Mouse (Mus musculus) retina, postnatal 7 days (tissue): ENCODE data around the gene Grik4.

ENCODE experiments used
- DNase-seq: peaks from one replicate; pipeline ENCODE4 v3.0.0-alpha.2; 2012; ENCODE audit warnings: low read depth, low spot score

Gene Grik4

GRCm38 (mm10) chr9:42898091-42898591 is 46.2 kb downstream of the Grik4 start:
- no peak for DNase-seq

- DNase-seq: peak; percentile 44
Observed at GRCm38 (mm10) chr9:42897361-42898051, 46.8 kb downstream of the Grik4 start.

DNA sequence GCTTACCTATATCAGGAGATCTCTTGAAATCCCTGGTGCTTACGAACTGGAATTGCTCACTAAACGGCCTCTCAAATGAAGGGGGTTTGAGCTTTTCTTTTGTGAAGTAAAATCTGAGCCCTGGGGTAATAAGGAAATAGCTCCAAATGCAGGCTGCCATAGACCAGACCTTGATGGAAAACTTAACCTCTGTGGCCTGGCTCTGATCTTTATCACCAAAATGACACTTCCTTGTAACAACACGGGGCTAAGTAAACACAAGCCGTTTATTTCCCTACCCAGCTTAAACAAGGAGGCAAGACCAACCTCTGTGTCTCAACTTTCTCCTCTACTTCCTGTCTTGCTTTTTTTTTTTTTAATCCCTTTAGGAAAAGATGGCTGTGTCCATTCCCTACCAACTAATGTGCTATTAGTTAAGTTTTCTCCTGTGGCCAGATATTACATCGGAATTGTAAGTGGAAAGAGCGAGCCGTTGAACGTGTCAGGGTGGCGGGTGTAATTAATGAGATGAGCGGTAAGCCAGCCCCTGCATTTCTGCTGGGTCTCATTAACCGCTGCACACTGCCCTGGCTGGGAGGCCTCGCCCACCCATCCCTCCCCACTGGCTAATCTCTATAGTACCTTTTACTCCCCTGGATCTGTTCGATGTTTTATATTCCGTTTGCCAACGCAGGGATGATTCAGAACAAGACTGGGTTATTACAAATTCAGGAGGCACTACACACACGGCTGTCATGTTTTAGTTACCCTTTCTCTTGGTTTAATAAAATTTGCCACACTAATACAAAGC is 47.7 kb downstream of the Grik4 start:
- no peak for DNase-seq

- DNase-seq: no peak
Observed at GRCm38 (mm10) chr9:42892765-42893164, 51.5 kb downstream of the Grik4 start.

GRCm38 (mm10) chr9:42887930-42888329 is 56.4 kb downstream of the Grik4 start:
- no peak for DNase-seq

DNA sequence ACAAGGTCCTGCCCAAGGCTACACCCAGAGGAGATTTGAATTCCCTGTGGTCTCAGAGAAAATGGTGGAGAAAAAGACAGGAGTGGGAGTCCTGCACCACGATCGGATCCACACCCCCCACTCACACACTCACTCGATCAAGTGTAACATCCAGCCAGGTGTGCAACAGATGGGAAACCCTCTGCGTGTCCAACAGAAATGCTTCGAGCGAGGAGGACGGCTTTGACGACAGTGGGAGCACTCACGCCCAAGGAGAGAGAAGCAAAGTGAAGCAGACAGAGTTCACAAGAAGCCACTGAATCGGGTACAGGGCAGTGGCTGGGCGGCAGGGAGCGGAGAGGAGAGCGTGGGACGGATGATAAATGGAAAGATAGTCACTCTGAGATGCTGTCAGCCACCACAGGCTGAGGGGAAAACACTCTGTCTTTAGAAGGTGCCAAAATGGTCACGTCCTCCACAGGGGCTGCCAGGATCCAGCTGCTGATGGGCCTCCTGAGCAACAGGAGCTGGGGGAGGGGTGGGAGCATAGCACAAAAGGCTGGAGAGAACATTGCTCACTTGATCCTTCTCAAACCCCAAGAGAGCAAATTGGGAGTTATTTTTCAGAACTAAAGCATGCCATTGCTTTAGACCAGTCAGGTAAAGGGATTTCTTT is 58.1 kb downstream of the Grik4 start:
- no peak for DNase-seq

DNA sequence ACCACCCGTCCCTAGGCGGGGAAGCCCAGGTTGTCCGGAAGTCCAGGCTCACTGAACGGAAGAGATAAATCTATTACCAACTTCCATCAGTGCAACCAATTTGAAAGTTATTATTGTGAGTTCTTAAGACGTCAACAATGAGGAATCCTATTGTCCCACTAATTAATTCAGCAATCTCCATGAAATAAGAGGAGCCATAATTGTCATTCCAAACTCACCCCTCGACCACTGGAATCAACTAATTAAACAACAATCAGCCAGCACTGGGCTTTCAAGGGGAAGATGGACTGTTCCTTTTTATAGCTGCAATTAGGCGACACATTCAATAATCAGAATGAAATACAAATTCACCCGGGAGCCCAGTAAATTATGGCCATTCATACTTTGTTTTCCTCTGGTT is 58.7 kb downstream of the Grik4 start:
- DNase-seq: no peak

DNA sequence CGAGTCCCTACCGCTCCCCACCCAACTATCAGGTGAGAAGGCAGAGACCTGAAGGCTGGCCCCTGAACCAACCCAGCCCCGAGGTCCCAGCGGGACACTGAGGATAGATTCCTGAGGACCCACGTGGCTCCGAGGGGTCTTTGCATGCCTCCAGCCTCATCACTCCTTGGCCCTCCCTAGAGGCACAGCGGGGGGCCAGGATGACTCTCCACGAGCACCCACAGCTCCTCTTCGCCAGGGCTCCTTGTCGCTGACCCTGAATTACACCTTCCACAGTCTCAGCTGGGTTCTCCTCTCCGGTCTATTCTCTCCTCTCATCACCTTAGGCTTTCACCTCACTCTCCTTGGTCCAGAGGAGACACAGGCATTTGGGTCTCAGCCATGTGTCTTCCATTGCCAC is 59.2 kb downstream of the Grik4 start:
- DNase-seq: no peak

DNA sequence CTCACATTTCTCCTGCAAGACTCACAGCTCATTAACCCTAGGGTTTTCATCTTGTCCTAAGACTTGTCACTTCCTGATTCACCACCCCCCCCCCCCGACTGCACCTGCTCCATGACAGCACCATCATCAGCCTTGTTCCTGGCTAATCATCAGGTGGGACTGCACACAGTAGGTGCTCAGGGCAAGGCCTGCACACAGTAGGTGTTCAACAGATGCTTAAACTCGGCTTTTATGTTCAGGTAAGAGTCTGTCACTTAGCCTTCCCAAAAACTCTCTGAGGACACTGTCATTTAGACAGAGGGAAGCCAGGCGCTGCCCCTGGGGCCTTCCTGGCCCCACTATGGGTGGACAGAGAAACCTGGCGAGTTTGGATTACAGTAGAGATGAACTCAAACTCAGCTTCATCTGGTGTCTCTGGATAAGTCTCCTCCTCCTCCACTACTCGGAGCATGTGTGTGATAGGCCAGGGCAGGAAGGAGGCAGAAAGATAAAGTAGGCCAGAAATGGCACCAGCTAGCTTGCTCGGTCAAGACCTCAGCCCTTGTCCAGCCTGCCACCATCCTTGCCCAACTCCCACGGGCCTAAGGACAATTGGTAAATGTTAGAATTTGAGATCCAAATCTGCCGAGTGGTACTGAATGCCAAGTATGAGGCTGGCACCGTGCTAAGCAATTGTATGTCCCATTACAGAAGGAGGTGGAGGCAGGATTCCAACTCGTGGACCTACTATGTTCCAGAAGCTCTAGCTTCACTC is 61.1 kb downstream of the Grik4 start:
- no peak for DNase-seq

DNA sequence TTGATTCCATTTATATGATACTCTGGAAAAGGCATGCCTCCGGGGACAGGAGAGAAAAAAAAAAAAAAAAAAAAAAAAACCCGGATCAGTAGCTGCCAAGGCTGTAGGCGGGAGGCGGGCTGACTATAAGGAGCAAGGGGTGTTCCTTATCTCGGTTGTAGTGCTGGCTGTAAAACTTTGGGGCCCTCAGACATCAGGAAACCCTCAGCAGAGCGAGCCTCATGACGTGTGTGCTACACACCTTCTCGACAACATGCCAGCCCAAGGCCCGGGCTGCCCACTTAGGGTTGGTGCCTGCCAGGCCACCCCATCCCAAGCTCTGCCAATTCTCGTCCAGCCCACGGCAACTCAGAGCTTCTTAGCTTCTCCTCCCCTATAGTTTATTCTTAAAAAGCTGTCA is 62.0 kb downstream of the Grik4 start:
- no peak for DNase-seq

- no peak for DNase-seq
Observed at GRCm38 (mm10) chr9:42881040-42881439, 63.3 kb downstream of the Grik4 start.

GRCm38 (mm10) chr9:42878401-42878800 is 65.9 kb downstream of the Grik4 start:
- DNase-seq: no peak

GRCm38 (mm10) chr9:42872885-42873284 is 71.4 kb downstream of the Grik4 start:
- no peak for DNase-seq

GRCm38 (mm10) chr9:42871681-42872080 is 72.6 kb downstream of the Grik4 start:
- no peak for DNase-seq

DNA sequence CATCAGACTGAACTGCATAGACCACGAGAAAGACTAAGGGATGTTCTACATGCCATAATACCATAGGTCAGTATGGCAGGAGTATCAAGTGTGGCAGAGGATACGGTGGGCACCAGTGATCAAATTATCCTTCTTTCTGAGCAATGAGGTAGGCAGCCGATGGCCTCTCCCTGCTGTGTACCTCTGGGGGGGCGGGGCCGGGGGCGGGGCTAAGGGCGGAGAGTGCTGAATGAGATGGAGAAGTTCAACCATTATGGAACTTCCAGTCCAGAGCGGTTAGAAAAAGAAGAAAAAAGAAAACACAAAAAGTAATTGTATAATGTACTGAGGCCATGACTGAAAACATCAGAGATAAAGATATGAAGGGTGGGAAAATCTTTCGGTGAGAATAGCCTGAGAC is 74.0 kb downstream of the Grik4 start:
- DNase-seq: no peak

GRCm38 (mm10) chr9:42868508-42868907 is 75.8 kb downstream of the Grik4 start:
- DNase-seq: no peak

DNA sequence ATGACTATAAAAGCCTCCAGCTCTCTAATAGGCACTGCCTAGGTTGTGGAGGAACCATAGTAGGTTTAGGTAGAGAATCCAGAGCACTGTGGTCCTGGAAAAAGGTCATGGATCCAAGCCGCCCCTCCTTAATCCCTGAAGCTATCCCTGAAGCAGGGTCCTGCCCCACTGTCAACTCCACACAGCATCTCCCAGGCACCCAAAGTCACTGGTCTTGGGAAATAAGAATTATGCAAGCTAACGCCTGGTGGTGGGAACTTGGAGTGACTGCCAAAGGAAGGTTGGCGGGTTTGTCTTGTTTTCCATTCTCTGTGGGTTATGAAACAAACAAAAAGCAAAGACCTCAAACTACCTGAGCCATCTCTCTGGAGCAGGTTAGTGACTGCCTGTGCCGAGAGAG is 77.6 kb downstream of the Grik4 start:
- DNase-seq: no peak

DNA sequence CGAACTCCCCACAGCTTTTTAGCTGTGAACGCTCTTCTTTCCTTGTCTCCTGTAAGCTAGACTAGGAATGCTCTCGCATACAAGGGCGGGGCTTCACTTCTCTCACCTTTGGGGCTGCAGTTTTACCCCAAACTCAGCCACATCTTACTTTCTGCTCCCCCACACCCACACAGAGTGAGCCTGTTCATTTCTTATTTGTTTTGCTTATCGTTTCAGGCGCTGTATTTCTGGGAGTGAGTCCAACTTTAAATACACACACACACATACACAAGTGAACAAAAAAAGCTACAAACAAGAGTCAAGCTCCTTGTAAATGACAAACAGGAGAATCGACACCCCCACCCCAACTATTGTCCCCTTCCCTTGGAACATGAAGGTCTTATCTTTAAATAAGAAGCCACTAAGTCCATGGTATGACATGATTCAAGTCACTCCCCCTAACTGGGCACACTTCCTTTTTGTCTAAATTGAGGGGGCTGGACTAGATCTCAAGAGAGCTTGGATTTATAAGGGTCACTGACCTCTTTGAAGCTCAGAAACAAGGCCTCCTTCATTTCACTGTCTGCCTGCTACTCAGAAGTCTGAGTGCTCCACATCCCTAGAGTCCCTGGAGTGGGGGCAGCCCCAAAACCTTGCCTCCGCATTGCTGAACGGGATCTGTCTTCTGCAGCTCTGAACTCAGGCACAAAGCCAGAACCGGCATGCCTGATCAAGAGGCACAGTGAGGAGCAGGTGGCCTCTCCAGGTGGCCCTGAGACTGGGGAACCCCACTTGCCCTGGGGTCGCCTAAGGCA is 79.1 kb downstream of the Grik4 start:
- DNase-seq: no peak

DNA sequence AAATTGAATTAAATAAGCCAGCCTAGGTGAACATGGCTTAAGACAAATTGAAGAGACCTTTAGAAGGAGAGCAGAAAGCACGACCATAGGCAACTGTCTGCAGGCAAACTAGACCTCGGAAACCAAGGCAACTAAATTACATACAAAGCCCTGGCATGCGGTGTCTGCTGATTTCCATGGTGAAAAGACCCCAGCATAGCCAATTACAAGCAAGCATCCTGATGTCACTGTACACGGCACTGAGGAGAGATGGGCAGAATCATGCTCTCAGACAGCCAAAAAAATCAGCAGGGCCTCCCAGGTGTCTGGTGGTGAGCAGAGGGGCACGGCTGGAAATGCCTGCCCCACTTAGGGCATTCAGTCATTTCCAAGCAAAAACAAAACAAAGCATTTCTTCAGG is 80.9 kb downstream of the Grik4 start:
- DNase-seq: no peak

DNA sequence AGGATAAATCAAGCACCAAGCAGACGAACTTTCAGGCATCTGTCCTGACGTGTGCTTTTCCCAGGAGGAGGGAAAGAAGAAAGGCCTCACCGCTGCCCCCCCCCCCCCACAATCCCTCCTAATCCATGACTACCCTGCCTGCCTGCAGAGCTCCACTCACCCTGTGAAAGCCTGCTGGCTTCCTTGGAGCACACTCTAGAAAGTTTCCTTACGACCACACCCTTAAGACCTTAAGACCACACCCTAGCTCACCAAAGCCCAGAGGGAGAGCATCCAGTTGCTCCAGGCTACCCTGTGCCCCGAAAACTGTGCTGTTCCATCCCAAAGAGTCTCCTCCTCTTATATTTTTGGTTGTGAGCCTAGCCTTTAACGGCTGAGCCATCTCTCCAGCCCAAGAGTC is 82.6 kb downstream of the Grik4 start:
- DNase-seq: no peak

GRCm38 (mm10) chr9:42861238-42861637 is 83.1 kb downstream of the Grik4 start:
- no peak for DNase-seq
